Mouse (Mus musculus) heart, postnatal 36 days (tissue): ENCODE data around the gene AU021092. TPM values are rescaled to one million over a fixed set of nuclear protein-coding genes. Genes with fewer than 3 reads are reported as not detected.

Experiments used
- DNase-seq, 2 experiments: peaks; one replicate each; pipeline ENCODE4 v3.0.0; 2021 to 2022
- intact Hi-C: fragments of 180-260 bp; cut with DNase I; formaldehyde crosslinking; loops from one replicate; pipeline ENCODE4 v1.15.1; 2025
- total RNA-seq, 2 experiments: library from RNA; stranded (reverse); gene quantifications; 2 replicates each; pipeline ENCODE4 v1.2.3; 2021

Gene AU021092
- total RNA-seq, 2 experiments from 2014 or later, result 22.9 to 23.6 TPM

DNA sequence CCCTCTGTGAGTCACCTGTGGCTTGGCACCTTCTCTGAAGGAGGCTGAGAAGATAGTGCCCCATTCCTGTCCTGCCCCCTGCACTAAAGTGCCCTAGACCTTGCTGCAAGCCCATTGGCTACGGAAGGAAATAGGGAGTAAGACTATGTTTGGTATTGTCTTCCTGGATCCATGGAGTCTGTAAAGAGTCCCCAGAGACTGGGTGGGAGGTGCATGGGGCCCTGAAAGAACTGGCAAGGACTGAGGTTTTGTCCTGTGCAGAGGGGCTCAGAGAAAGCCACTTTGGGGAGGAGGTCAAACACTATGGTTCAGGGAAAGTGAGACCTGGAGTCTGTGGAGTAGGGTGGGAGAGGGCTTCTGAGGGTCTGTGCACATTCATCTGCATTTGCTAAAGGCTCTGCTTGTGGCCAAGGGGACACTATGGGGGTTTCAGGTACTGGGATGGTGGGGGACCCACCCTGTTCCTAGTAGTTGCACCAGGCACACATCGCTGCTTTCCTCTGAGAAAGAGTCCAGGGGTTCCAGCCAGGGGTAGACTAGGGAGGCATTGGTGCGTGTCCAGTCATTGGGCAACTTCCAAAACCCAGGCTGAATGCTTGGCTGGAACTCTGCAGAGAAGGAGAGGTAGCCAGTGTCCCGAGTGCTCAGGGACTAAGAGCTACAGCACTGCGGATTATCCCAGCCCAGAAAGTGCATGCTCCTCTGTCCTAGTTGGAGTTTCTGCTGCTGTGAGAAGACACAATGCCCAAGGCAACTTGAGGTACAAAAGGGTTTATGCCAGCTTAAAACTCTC, 4.6 kb downstream of the AU021092 start:
- no peak for DNase-seq
- intact Hi-C loops, result no loop called here

DNA sequence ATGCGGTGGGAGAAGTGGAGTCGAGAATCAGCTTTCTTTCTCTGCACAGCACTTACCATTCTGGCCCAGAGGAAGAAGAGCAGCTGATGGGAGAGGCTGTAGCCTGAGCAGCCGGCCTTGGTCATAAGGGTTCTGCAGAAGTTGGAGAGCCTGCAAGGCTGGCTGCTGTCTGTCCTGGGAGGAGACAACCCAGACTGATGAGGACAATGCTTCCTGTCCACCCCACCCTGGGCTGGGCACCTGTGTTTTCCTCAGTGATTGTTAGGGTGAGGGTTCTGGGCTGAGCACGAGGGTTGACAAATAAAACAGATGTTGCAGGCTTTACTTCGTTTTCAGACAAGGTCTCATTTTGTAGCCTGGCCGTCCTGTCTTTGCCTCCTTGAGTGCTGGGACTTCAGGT, 5.4 kb downstream of the AU021092 start:
- DNase-seq, result no peak
- intact Hi-C loops, result no loop called here

DNA sequence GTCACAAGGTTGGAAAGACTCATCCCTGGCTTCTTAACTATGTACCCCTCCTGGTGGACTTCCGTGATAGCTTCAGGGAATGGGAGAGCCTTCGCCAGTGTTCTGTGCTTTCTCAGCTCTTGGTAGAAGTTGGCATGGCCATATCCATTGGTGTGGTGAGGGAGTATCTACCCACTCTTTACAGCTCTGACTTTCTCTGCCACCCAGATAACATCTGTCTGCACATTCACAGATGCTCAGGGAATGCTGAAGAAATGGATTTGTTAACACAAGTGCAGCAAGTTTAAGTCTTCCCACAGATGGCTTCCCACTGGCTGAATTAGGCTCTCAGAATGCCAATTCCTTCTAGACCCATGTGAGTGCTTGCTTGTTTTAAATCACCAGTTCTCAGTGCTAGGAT, 8.0 kb downstream of the AU021092 start:
- no peak for DNase-seq
- intact Hi-C loops, result no loop called here

DNA sequence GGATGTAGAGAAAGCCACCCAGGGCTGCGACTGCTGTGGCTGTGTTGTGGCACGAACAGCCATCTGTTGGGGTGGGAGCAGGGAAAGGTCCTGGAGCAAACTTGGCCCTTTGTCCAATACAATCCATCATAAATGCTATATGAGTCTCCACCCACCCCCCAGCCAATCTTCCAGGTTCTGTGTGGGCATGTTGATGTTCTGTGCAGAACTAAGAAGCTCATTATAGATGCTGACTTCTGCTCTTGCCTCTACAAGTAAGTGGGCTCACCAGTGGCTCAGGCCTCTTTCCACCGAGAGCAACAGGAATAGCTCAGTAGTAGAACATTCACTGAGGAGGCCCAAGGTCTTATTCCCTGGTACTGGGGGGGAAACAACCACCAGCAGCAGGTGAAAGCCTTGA, 9.9 kb downstream of the AU021092 start:
- DNase-seq, result no peak
- intact Hi-C loops, result no loop called here

DNA sequence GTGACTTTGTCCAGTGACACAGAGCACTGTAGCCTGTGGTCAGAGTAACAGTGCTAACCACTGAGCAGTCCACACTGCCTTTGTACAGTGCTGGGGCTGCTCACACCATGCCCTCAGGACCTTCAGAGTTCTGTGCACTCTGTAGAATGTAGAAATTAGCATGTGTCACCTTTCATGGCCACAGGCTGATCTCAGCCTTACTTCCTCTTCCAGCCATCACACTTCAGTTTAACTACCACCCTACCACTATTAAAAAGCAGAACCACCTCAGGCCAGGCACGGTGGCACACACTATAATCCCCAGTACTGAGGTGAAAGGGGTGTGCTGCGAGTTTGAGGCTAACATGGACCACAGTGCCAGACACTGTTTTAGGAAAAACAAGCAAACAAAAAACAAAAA, 11.7 kb downstream of the AU021092 start:
- DNase-seq, result no peak
- intact Hi-C loops, result no loop called here

DNA sequence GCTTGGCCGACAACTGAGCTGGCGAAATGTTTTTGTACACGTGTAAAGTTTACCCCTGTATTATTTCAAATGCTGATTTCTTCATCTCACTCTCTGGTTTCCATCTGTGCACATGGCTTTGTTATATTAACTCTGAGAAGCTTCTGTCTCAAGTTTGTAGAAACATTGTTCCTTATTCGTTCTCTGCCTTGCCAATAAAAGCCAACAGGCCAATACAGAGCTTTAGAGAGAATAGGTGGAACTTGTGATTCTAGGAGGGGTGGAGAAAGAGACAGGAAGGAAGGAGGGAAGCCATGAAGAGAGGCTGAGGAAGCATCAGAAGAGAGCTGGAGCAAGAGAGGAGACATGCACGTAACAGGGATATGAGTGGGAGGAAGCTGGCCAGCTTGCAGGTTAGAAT, 16.0 kb downstream of the AU021092 start:
- DNase-seq, result no peak

DNA sequence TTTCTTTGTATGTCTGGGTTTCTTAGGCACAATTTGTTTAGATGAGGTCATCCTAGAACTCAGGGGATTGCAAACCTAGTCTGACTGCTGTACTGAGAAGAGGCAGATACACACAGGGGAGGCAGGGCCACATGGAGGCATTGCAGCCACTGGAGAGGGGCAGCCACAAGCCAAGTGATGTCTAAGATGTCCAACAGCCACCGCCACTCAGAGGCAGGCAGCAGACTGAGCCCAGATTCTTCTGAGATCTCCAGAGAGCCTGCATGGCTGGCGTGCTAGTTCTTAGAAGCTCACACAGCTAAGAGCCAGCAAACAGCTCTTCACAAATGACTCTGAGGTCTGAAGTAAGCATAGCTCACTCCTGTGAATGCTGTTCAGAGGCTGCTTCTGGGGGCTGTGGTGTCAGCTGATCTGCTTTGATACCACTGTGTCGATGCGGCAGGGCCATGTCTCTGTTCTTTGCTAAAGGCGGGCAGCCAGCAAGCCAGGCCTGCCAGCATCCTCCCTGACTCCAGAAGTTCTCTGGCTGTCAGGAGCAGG, 16.6 kb downstream of the AU021092 start:
- peak in 1 of 2 experiments; percentile 38 for DNase-seq
- intact Hi-C loops, result no loop called here

More for the DNA sequence above, 16.0 kb downstream of the AU021092 start:
- intact Hi-C loops, result no loop called here

DNA sequence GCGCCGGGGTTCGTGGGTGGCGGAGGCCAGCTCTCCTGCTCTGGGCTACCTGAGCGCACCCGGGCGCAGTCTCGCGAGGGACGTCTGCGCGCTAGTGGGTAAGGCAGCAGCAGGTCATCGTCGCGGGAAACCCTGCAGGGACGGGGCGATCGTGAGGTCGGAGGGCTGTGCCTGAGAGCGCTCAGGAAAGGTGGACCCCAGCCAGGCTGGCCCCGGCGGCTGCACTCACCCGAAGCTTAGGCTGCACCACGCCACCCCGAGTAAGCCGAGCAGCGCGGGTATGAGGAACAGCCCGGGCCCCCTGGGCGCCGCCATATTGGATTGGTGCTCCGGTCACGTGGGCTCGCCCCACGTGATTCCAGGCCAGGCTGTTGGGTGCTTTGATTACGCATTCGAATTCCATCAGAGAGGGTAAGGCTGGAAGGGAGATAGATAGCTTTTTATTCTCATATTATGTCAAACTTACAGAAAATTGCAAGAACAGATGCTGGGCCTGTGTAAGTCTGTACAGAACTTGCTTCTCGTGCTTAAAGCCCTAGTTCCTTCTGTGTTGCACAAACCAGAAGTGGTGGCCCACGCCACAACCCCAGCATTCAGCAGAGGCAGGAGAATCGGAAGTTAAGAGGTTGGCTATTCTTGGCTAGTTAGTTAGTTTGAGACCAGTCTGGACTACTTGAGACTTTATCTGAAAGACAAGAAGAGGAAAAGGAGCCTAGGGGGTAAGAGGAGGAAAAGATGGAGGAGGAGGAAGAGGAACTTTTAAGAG, 18.2 kb downstream of the AU021092 start, which contains the start of gene Nagpa:
Nagpa (minus strand) TSS at position 345 of the 766 bp plus-strand sequence.
- intact Hi-C loops, result loop anchor here (2.0 kb wide), 1 partner anchor 51 kb away; the partner anchor contains the start of gene Eef2kmt

DNA sequence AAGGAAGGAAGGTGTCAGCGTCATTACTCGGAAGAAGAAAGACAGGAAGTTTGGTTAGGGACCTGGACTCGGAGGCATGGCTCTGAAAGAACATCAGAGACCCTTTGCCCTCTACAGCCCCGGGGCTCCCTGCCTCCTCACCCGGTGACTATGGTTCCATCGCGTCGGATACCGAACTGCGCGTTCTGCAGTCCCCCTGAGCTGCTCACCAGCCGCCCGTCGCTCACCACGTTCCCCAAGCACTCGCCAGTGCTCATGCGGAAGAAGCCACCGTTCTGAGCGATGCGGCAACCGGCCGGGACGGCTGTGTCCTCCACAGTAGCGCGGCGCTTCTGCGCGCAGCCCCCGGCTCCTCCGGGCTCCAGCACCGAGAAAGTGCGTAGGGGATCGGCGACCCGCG, 18.9 kb downstream of the AU021092 start:
- intact Hi-C loops, result loop anchor here (2.0 kb wide), 1 partner anchor 52 kb away; the partner anchor contains the start of gene Eef2kmt
- peak; percentile 28 to 42 for DNase-seq

More for the DNA sequence above, 18.2 kb downstream of the AU021092 start, which contains the start of gene Nagpa:
- peak; percentile 73 to 80 for DNase-seq

DNA sequence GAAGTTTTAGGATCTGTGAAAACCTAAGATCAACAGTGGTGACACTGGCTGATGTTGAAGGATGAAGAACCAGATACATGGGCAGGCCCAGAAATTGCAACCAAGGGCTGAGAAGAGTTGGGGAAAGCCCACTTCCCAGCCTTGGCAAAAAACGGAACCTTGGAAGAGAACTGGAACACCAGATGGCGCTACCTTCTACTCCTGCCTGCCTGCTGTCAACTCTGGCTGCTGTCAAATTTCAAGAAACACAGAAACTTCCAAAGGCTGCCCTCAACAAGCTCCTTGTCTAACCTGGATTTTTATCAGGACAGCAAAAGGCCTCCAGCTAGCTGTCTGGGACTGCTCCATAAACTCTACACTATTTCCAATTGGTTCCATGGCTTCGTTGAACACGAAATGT, 19.4 kb downstream of the AU021092 start:
- intact Hi-C loops, result loop anchor here (1.0 to 2.0 kb wide), 2 partner anchors 42 to 52 kb away; partner anchors contain the start of gene Eef2kmt
- DNase-seq, result peak; percentile 51 to 69

DNA sequence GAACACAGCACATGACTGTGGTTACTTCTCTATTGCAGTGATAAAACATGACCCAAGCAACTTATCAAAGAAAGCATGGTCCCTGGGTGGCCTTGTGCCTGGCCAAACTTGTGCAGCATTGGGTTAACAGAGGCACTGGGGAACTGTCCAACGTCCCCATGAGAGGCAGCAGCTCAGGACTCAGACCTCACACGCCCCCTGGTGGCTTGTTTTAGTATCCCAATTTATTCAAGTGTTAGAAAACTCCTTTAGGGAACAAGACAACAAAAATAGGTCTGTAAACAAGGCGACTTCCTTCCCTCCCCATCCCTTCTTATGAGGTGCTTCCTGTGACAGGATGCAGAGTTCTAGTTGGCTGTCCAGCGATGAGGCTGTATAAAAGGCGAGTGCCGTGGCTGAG, 27.0 kb downstream of the AU021092 start:
- peak; percentile 57 to 62 for DNase-seq
- intact Hi-C loops, result loop anchor here (2.0 to 5.0 kb wide), 2 partner anchors 48 to 143 kb away; partner anchors contain the start of genes Sec14l5 and Ubn1

DNA sequence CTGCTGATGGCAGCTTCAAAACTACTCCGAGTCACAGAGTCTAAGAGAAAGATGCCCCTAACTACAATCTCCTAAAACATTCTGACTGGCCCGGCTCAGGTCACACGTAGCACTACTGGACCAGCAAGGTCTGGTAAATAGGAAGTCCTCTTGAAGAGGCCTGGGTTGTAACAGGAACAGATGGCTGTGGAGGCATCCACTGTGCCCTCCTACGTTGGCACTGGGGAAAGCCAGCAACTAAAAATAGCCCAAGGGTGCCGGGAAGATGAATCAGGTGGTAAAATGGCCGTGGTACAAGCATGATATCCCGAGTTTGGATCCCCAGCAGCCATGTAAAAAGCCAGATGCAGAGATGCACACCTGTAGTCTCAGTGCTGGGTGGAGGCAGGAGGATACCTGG, 35.9 kb downstream of the AU021092 start:
- DNase-seq, result peak in 1 of 2 experiments; percentile 28
- intact Hi-C loops, result no loop called here

DNA sequence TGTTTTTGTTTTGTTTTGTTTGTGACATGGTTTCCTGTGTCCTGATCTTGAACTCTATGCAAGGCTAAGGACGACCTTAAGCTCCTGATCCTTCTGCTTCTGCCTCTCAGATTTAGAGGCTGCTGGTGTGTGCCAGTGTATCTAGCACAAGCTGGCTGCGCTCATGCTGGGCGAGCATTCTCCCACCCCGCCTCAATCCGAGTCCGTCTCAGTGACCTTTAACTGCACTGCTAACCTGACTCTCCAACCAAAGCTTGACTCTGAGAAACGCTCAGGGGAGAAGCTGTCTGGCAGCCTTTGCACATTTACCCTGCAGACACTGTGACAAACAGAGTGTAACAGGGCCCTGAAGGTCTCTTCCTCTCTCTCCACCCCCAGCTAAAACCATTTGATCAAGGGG, 36.4 kb downstream of the AU021092 start:
- DNase-seq, result no peak
- intact Hi-C loops, result no loop called here

DNA sequence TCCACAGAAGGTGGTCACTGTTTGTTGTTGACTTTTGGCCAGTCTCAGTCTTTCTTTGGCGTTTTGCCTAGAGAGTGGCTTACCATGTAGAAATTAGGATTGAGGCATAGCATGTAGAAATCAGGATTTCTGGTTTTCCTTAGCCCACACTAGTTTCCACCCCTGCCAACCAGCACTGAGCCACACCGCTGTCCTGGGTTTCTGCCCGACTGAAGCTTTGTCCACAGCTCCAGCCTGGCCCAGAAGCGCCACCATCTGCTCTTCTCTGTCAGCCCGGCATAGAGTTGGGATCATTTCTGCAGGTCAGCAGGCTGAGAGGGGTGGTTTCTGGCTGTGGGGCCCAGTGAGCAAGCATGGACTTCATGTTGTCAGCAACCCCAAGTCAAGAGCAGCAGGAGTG, 37.1 kb downstream of the AU021092 start:
- DNase-seq, result no peak
- intact Hi-C loops, result no loop called here

DNA sequence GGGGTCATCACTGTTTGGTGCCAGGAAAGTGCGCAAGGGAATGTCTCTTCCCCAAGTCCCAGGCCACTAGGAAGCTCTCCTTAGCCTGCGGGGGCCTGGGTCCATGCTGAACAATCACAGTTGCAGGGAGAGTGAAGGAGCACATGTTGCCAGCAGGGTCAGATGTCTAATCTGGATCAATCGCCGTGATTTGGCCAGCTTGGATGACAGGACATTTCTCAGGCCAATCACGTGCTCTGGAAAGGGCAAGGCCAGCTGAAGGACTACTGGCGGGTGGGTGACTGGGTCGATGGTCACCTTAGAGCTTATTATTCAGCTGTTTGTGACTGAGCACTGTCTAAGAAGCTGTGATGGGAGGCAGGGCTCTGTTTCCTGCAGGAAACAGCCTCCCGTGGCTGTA, 38.0 kb downstream of the AU021092 start:
- no peak for DNase-seq
- intact Hi-C loops, result no loop called here

DNA sequence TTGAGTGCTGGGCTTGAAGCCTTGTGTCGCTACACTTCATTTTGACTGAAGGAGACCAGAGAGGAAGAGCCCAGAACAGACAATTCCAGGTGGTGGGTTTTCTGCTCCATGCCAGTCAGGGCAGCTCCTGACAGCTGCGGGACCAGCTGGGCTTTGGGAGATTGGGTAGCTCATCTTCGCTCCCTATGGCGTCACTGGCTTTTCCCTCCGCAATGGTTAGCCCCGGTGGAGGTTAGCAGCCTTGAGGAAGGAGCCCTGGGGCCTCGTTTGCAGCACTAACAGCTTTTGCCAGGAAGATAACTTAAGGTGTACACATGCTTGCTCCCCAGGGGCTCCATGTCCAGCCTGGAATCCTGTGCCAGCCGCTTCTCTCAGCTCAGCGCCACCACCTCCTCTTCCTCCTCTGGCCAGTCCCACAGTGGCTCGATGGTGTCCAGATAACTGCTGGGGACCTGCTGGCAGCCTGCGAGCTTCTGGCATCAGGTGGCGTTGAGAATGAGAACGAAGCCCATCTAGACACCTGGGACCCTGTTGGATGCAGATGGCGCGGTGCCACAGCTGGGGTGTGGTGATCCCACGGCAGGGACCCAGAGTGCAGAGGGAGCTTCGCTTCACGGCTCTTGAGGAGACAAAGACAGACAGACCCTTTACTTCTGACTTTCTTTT, 38.7 kb downstream of the AU021092 start:
- DNase-seq, result no peak
- intact Hi-C loops, result no loop called here

DNA sequence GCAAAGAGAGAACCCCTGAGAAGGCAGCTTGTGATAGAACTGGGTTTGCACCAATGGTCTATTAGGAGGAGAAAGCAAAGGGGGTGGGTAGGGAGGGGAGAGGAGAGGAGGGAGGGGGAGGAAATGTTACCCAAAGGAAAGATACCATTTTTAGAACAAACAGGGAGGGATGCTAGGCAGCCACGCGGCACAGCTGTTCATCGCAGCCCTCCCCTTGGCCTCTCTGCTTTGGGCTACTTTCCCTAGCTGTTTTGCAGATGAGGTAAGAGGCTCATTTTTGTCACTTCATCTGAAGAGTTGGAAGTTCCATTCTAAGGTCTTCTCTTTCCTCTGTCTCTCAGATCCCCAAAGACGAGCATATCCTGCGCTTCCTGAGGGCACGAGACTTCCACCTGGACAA, 49.5 kb downstream of the AU021092 start:
- intact Hi-C loops, result no loop called here
- no peak for DNase-seq

DNA sequence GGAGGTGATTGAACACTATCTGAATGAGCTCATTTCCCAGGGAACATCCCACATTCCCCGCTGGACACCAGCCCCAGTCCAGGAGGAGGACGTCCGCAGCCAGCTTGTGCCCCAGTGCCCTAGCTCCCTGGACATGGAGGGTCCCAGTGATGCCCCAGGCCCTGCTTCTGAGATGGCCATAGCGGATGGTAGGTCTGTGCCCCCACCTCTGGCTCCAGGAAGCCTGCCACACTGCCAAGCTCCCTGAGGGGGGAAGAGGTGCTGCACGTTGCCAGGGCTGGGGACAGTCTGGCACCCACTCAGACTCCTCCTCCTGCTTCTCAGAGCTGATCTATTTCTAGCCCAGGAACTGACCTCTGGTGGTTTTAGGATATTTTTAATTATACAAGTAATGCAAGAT, 53.3 kb downstream of the AU021092 start:
- intact Hi-C loops, result no loop called here
- DNase-seq, result peak; percentile 48 to 62

DNA sequence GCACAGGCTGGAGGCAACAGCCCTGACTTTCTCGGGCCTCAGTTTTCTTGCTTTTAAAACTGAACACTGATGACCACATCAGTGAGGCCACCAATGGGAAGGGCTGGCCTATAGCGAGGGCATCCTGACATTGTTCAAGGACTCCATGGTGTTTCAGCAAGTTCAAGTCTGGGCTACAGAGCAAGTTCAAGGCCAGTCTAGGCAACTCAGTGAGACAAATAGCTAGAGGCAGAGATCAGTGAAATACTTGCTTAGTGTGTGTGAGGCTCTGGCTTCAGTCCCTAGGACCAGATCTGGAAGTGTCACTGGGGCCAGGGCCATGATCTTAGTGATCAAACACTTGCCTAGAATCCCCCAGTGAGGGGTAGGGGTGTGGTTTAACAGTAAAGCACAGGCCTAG, 54.1 kb downstream of the AU021092 start:
- intact Hi-C loops, result no loop called here
- no peak for DNase-seq

DNA sequence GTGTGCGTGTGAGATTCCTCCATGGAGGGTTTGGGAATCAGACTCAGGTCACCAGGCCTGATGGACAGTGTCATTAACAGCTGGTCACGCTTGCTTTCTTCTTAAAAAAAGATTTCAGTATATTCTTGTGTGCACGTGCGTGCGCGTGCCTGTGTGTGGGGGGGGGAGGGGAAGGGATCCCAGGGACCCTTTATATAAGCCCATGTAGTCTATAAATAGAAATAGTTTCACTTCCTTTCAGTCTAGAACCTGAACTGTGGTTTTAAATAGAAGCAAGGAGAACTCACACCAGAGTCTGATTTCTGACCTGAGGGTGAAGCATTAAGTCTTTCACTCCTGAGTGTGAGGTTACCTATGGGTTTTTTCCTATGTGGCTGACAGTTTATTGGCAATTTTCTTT, 57.8 kb downstream of the AU021092 start:
- DNase-seq, result no peak
- intact Hi-C loops, result no loop called here
